Mouse (Mus musculus) embryonic stem cell, embryonic (primary cell): ENCODE measurements around the gene Lyl1.

Experiments used
- CTCF ChIA-PET, 4 experiments: fragments of 300-600 bp in 2 of 4; fragments of 350-600 bp in 2 of 4; sonication (Branson Sonifier 250); formaldehyde crosslinking; loops; one replicate each; lab custom pipeline; 2022; ENCODE audit warnings: inconsistent platforms in 2 of 4; lab: Charles Lee
- POLR2A ChIA-PET, 4 experiments: fragments of 300-600 bp in 2 of 4; fragments of 350-600 bp in 2 of 4; sonication (Branson Sonifier 250); formaldehyde crosslinking; loops; one replicate each; lab custom pipeline; 2022; ENCODE audit warnings: antibody characterized with exemption in 4 of 4, inconsistent platforms in 1 of 4; lab: Charles Lee

Lyl1 gene

DNA sequence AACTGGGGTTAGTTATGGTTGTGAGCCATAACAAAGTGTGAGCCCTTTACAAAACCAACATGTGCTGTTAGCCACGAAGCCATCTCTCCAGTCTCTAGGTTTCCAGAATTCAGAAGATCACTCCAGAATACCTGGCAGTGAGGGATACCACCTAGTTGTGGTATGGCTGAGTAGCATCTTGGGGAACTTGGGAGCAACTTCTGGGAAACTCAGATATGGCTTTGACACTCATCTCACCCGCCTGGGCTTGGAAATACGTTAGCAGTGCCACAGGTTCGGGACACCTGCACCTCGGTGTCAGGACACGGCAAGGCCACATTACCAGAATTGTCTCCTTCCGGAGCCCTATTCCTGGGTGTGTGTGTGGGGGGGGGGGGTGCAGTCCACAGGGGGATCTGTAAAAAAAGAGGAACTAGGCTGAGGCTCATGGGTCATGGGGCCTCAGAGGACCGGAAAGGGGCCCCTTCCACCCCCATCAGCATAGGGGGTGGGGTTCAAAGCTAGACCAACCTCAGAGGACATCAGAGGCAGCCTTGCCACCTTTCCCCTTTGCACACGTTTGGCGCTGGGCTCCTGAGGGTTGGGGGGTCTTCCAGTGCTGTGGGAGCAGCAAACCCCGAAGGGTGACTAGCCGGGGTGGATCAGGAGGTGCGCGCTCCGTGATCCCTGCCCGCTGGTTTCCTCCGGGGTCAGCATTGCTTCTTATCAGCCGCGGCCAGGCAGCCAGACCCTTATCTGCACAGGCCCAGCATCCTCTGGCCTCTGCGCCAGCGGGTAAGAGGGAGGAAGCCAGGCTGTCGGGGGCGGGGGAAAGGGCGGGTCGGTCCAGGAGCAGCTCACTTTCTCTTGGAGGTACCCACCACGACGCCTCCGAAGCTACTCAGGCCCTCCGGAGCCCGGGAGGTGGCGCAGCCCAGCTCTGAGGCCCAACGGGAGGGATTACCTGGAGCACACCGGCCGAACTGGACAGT is at the start of gene Lyl1:
Lyl1 (plus strand) TSS at position 517 of the 971 bp plus-strand sequence.
- ChIA-PET POLR2A (interaction anchor here in 3 of 4 experiments (0.6 to 8.0 kb wide), 24 partner anchors 7 to 1046 kb away, joined by 3 to 101 read pairs (median 4); partner anchors contain the start of genes Ier2 (in 2 of the 3), Nacc1 (in 1 of the 3), Rad23a (in 1 of the 3) and Trmt1 (in 1 of the 3)), CTCF (interaction anchor here in 3 of 4 experiments (0.7 to 4.4 kb wide), 14 partner anchors 7 to 1031 kb away, joined by 3 to 57 read pairs (median 5); partner anchors contain the start of genes Gcdh (in 1 of the 3) and Nacc1 (in 1 of the 3))

GRCm38 (mm10) chr8:84653092-84653631 is 48.1 kb upstream of the Lyl1 start:
- ChIA-PET CTCF (interaction anchor here in 3 of 4 experiments (0.7 to 3.9 kb wide), 5 partner anchors 11 to 162 kb away, joined by 3 to 17 read pairs (median 5); partner anchors contain the start of genes Nacc1 (in 1 of the 3) and Trmt1 (in 1 of the 3)), POLR2A (interaction anchor here in 3 of 4 experiments (0.6 to 10.9 kb wide), 32 partner anchors 9 to 377 kb away, joined by 3 to 557 read pairs (median 5); partner anchors contain the start of genes Nacc1 (in 3 of the 3), Ier2 (in 2 of the 3), Trmt1 (in 2 of the 3) and Calr (in 1 of the 3))

DNA sequence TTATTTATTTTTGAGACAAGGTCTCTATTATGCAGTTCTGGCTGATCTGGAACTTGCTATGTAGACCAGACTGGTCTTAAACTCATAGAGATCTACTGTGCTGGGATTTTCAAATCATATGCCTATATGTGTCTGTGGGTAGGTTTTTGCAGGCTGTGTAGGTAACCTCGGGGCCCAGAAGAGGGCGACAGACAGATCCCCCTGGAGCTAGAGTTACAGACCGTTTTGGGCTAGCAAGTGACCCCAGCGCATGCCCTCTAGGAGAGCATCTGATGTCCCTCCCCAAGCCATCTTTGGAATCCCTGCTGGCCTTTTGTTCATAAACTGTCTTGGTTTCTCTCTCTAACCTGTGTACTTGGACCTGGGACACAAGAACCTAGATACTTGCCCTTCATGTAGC is 46.7 kb upstream of the Lyl1 start:
- ChIA-PET POLR2A (interaction anchor here in 3 of 4 experiments (0.6 to 10.9 kb wide), 40 partner anchors 7 to 468 kb away, joined by 3 to 557 read pairs (median 5); partner anchors contain the start of genes Nacc1 (in 3 of the 3), Trmt1 (in 3 of the 3), Calr (in 2 of the 3) and Ier2 (in 2 of the 3)), CTCF (interaction anchor here in 3 of 4 experiments (0.7 to 3.9 kb wide), 17 partner anchors 9 to 249 kb away, joined by 3 to 17 read pairs (median 3); partner anchors contain the start of genes Nacc1 (in 1 of the 3) and Trmt1 (in 1 of the 3))

- ChIA-PET CTCF (interaction anchor here in 3 of 4 experiments (0.5 to 3.9 kb wide), 16 partner anchors 8 to 808 kb away, joined by 3 to 17 read pairs (median 4); partner anchors contain the start of genes Nacc1 (in 1 of the 3) and Trmt1 (in 1 of the 3)), POLR2A (interaction anchor here (0.6 to 10.9 kb wide), 51 partner anchors 6 to 915 kb away, joined by 3 to 557 read pairs (median 5); partner anchors contain the start of genes Nacc1 (in 3 of the 4), Trmt1 (in 3 of the 4), Calr (in 2 of the 4) and Gcdh (in 1 of the 4))
These were observed 45.7 kb upstream of the Lyl1 start for GRCm38 (mm10) chr8:84655336-84656190.

GRCm38 (mm10) chr8:84656191-84656525 is 45.1 kb upstream of the Lyl1 start:
- ChIA-PET POLR2A (interaction anchor here (0.6 to 10.9 kb wide), 37 partner anchors 7 to 596 kb away, joined by 3 to 557 read pairs (median 7); partner anchors contain the start of genes Nacc1 (in 3 of the 4), Trmt1 (in 3 of the 4), Calr (in 2 of the 4) and Rad23a (in 1 of the 4)), CTCF (interaction anchor here in 3 of 4 experiments (0.5 to 3.9 kb wide), 9 partner anchors 9 to 807 kb away, joined by 3 to 17 read pairs (median 3); partner anchors contain the start of genes Nacc1 (in 1 of the 3) and Trmt1 (in 1 of the 3))

DNA sequence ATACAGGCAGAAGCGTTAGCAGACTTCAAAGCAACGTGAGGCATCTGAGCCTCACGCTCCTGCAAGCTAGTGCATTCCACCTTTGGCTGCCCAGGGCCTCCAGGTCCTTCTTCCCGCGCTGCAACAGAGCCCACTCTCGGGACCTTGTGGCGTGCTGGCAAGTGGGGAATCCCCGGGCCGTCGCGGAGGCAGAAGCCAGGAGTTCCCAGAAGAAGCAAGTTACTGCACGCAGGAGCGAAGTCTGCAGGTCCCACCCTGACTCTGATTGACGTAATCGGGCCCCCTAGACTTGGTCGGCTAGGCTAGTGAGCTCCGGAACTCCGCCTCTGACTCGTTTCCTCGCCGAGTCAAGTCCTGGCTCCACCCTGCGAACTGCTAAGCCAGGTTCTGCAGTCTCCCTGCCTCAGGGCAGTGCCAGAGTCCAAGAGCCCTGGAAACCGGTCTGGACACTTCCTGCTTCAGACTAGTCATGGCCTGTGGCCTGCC is 44.6 kb upstream of the Lyl1 start:
- POLR2A ChIA-PET, result interaction anchor here (0.6 to 10.9 kb wide), 35 partner anchors 7 to 491 kb away, joined by 3 to 557 read pairs (median 7); partner anchors contain the start of genes Nacc1 (in 3 of the 4), Trmt1 (in 3 of the 4), Calr (in 2 of the 4) and Rad23a (in 1 of the 4)
- CTCF ChIA-PET, result interaction anchor here in 3 of 4 experiments (0.6 to 2.8 kb wide), 11 partner anchors 9 to 293 kb away, joined by 3 to 12 read pairs (median 4); no protein-coding TSS in a partner anchor

GRCm38 (mm10) chr8:84657203-84657602 is 44.1 kb upstream of the Lyl1 start:
- POLR2A ChIA-PET, result interaction anchor here (0.6 to 10.9 kb wide), 37 partner anchors 8 to 491 kb away, joined by 3 to 557 read pairs (median 7); partner anchors contain the start of genes Nacc1 (in 3 of the 4), Trmt1 (in 3 of the 4), Calr (in 2 of the 4) and Gcdh (in 1 of the 4)
- CTCF ChIA-PET, result interaction anchor here in 3 of 4 experiments (0.6 to 2.8 kb wide), 13 partner anchors 10 to 294 kb away, joined by 3 to 12 read pairs (median 4); no protein-coding TSS in a partner anchor

GRCm38 (mm10) chr8:84657680-84658079 is 43.6 kb upstream of the Lyl1 start:
- ChIA-PET POLR2A (interaction anchor here in 3 of 4 experiments (0.5 to 10.9 kb wide), 31 partner anchors 8 to 702 kb away, joined by 3 to 557 read pairs (median 4); partner anchors contain the start of genes Nacc1 (in 2 of the 3), Trmt1 (in 2 of the 3), Asf1b (in 1 of the 3) and Calr (in 1 of the 3)), CTCF (interaction anchor here in 3 of 4 experiments (0.6 to 1.8 kb wide), 7 partner anchors 10 to 158 kb away, joined by 3 to 7 read pairs (median 5); no protein-coding TSS in a partner anchor)

GRCm38 (mm10) chr8:84658951-84659350 is 42.3 kb upstream of the Lyl1 start:
- POLR2A ChIA-PET, result interaction anchor here (0.6 to 10.9 kb wide), 34 partner anchors 10 to 472 kb away, joined by 3 to 557 read pairs (median 6); partner anchors contain the start of genes Nacc1 (in 4 of the 4), Trmt1 (in 4 of the 4) and Syce2 (in 1 of the 4)

DNA sequence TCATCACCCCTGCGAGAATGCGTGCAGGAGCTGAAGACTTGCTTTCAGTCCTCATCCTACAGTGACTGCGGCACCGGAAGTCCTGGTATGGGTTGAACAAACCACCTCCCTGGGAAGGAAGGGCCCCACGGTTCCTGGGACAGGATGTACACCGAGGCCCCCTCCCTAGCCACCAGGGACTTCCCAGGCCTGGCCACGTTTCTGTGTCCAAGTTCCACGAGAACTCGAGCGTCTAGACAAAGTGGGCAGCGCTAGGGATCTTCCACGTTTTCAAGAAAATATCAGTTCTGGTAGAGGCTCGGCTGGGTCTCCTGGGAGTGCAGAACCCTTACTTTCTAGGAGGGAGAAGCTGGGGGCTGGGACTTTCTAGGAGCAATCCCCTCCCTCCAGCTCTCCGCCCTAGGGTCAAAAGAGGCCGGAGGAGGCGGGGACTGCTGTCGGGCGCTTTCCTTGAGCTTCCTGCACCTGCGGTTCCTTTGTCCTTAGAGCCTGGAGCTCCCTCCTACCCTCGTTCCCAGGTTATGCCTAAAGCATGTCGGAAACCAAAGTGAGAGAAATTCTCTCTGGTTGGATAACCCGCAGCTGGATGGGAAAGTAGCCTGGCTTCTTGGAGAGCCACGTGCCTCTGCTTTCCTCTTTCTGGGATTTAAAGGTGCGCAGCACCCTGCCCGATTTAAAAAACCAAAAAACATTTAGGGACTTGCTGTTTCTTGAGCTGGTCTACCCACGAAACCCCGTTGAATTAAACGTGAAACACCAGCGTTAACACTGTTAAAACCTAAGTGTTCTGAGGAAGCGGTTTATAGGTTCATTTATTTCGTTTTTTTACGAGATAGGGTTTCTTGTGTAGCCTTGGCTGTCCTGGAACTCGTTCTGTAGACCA is 41.1 kb upstream of the Lyl1 start:
- ChIA-PET CTCF (interaction anchor here (0.5 to 2.1 kb wide), 22 partner anchors 9 to 705 kb away, joined by 3 to 9 read pairs (median 3); partner anchors contain the start of genes Asf1b (in 1 of the 4), Dcaf15 (in 1 of the 4), Dnase2a (in 1 of the 4) and Nacc1 (in 1 of the 4)), POLR2A (interaction anchor here (0.6 to 10.9 kb wide), 99 partner anchors 6 to 786 kb away, joined by 3 to 557 read pairs (median 4); partner anchors contain the start of genes Nacc1 (in 4 of the 4), Trmt1 (in 4 of the 4), Calr (in 3 of the 4) and Ccdc130 (in 2 of the 4))

More at GRCm38 (mm10) chr8:84658951-84659350, 42.3 kb upstream of the Lyl1 start:
- CTCF ChIA-PET, result interaction anchor here in 3 of 4 experiments (0.6 to 2.1 kb wide), 5 partner anchors 9 to 302 kb away, joined by 3 to 5 read pairs (median 3); no protein-coding TSS in a partner anchor

DNA sequence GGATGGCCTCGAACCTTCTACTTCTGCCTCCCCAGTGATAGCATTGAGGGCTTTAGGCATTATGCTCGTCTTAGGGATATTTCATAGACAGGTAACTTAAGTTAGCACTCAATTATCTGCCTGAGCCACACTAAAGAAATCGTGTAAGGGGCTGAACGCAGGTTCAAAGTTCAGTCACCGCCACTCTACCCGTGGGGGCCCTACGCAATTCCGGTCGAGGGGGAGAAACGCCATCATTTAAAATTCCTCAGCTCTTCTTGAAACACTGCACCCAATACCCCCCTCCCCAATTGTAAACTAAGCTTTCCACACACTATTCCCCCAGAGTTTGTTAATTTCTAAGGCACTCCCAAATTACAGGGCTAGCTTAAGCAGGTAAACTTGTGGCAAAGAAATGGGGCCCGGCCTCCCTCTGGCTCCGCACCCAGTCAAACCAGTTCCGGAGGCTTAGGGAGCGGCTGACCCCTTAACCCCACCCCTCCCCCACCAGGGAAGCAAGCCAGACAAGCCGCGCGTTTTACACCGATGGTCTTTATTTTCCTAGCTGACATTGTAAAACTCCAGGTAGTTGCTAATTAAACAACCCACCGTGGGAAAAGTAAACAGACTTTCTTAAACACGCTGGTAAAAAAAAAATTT is 40.3 kb upstream of the Lyl1 start:
- ChIA-PET CTCF (interaction anchor here (0.6 to 2.0 kb wide), 15 partner anchors 10 to 706 kb away, joined by 3 to 9 read pairs (median 3); partner anchors contain the start of genes Asf1b (in 1 of the 4), Dnase2a (in 1 of the 4) and Nacc1 (in 1 of the 4)), POLR2A (interaction anchor here (0.5 to 10.9 kb wide), 73 partner anchors 7 to 842 kb away, joined by 3 to 557 read pairs (median 6); partner anchors contain the start of genes Nacc1 (in 4 of the 4), Trmt1 (in 4 of the 4), Calr (in 2 of the 4) and Dcaf15 (in 1 of the 4))

DNA sequence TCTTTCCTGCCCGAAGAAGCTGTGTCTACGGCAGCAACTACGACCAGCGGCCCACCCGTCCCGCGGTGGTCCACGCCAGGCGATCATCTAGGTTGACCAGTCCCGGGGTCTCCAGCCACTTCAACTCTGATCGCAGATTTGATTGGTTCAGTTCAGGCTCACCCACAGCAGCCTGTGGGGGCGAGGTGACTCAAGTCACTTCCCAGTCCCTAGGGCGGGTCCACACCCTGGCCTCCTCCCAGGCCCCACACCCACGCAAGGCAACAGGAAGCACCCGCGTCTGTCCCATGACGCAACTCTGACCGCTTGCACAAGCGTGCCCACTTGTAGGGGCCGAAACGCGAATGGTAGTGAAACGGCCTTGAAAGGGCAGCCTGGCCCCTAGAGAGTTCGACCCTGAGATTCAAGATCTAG is 39.8 kb upstream of the Lyl1 start:
- ChIA-PET CTCF (interaction anchor here in 3 of 4 experiments (0.6 to 2.0 kb wide), 6 partner anchors 19 to 192 kb away, joined by 3 to 8 read pairs (median 4); no protein-coding TSS in a partner anchor), POLR2A (interaction anchor here (0.5 to 10.9 kb wide), 57 partner anchors 8 to 843 kb away, joined by 3 to 557 read pairs (median 7); partner anchors contain the start of genes Nacc1 (in 4 of the 4), Trmt1 (in 4 of the 4), Calr (in 2 of the 4) and Dcaf15 (in 1 of the 4))

- CTCF ChIA-PET, result interaction anchor here in 2 of 4 experiments (1.0 to 1.1 kb wide), 4 partner anchors 20 to 154 kb away, joined by 3 to 4 read pairs (median 4); partner anchors contain the start of gene Nacc1 (in 1 of the 2)
- POLR2A ChIA-PET, result interaction anchor here (0.5 to 10.9 kb wide), 69 partner anchors 7 to 883 kb away, joined by 3 to 557 read pairs (median 4); partner anchors contain the start of genes Nacc1 (in 4 of the 4), Trmt1 (in 4 of the 4), Calr (in 2 of the 4) and Gcdh (in 2 of the 4)
These were observed 39.2 kb upstream of the Lyl1 start for GRCm38 (mm10) chr8:84661961-84662571.
